Mouse (Mus musculus) liver, adult (tissue): ENCODE results near the gene Igflr1.

Experiments
- GATA4 ChIP-seq: IDR thresholded peaks from 2 replicates; pipeline ENCODE4 v1.6.1; 2014; ENCODE audit warnings: mild to moderate bottlenecking, low read length; ENCODE audit not compliant: insufficient replicate concordance

Gene Igflr1

DNA sequence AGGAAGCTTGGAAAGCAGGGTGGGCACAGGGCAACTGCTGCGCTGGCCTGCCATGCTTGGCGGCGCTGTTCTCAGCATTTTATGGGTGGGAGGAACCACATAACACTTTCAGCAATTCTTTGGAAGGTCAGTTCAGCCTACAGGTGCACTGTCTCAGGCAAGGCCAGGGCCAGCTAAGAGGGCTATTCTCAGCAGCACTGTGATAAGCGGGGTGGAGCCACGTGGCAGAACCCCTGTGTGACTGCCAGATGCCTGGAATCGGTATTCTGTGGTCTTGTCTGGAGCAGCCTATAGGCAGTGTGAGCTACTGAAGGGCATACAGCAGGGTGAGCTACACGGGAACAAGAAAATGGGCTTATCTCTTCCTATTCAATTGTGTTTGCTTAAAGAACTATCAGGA, 44.8 kb downstream of the Igflr1 start:
- TF ChIP-seq GATA4 = no peak

DNA sequence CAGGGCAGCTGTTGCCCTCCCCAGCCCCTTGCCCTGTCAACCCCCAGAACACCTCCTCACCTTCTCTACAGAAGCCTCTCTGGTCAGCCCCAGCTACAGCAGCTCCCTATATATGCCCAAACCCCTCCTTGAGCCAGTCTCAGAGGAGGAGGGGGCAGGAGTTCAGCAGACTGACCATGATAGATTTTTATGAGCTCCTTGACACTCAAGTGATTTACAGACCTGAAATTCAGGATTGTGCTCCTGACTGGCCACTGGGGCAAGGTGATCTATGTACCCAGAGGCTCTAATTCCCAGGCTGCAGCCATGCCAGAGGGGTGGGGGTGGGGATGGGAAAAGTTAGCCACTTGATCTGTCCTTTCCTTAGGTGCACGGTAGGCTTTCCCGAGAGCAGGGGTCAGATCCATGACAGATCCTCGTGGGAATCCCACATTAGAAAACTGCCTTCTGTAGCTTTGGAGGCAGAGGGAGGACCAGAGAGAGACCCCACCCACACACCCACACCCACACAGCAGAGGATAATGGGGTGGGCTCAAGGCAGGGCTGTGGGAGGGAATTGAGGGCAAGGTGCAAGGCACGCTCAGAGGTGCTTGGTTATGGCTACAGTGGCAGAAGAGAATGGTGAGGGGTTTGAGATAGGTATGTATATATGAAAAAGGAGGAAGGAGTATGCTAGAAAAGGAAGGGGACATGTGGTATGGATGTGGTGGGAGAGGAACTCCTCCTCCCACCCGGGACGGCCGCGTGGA, 47.6 kb downstream of the Igflr1 start, which contains the start of gene Upk1a:
Upk1a (minus strand) TSS at position 194 of the 749 bp plus-strand sequence.
- no peak for TF ChIP-seq GATA4

GRCm38 (mm10) chr7:30613529-30614112, 48.4 kb downstream of the Igflr1 start:
- no peak for TF ChIP-seq GATA4

DNA sequence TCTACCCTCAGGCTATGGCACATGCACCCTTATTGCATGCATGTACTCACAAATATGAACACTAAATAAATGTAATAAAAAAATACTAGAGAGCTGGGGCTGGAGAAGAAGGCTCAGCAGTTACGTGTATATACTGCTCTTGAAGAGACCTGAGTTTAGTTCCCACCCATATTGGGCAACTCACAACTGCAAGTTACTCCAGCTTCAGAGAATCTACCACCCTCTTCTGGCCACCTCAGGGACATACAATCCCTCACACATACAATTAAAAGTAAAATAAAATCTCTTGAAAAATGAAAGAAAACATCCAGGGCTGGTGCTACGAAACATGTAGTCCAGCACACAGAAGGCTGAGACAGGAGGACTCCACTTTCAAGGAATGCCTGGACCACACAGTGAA, 49.2 kb downstream of the Igflr1 start:
- no peak for TF ChIP-seq GATA4

GRCm38 (mm10) chr7:30615049-30615760, 50.0 kb downstream of the Igflr1 start:
- no peak for TF ChIP-seq GATA4
